Mouse (Mus musculus) myocyte (in vitro differentiated cells): ENCODE measurements around the gene Fam193a.

Experiments
- CEBPB ChIP-seq: IDR thresholded peaks from 2 replicates; pipeline ENCODE4 v1.6.1; 2011; ENCODE audit warnings: mild to moderate bottlenecking, moderate library complexity; ENCODE audit not compliant: poor library complexity, insufficient read depth, severe bottlenecking
- E2F4 ChIP-seq: IDR thresholded peaks from one replicate; pipeline ENCODE4 v1.6.1; 2011; ENCODE audit warnings: mild to moderate bottlenecking, control low read depth, moderate library complexity; ENCODE audit not compliant: insufficient read depth
- MAX ChIP-seq: IDR thresholded peaks from one replicate; pipeline ENCODE4 v1.6.1; 2011; ENCODE audit warnings: low read depth, mild to moderate bottlenecking, control low read depth
- MYOG ChIP-seq, 3 experiments: IDR thresholded peaks; one replicate each; pipeline ENCODE4 v1.6.1; 2011; ENCODE audit warnings: control low read depth in 2 of 3, low read depth in 2 of 3, mild to moderate bottlenecking in 2 of 3; ENCODE audit not compliant: insufficient read length in 2 of 3, control insufficient read depth in 1 of 3, insufficient read depth in 1 of 3
- POLR2A ChIP-seq: IDR thresholded peaks from one replicate; pipeline ENCODE4 v1.6.1; 2011; ENCODE audit warnings: low read depth, mild to moderate bottlenecking, control low read depth, moderate library complexity; ENCODE audit not compliant: insufficient read length
- POLR2AphosphoS2 ChIP-seq: IDR thresholded peaks from one replicate; pipeline ENCODE4 v1.6.1; 2011; ENCODE audit warnings: low read depth, control low read depth; ENCODE audit not compliant: insufficient read length
- SRF ChIP-seq: IDR thresholded peaks from one replicate; pipeline ENCODE4 v1.6.1; 2011; ENCODE audit warnings: low read depth; ENCODE audit not compliant: control insufficient read depth, insufficient read length
- USF1 ChIP-seq: IDR thresholded peaks from one replicate; pipeline ENCODE4 v1.6.1; 2011; ENCODE audit warnings: low read depth, mild to moderate bottlenecking, control low read depth, moderate library complexity

GRCm38 (mm10) chr5:34520458-34521209 lies 150.9 kb downstream of the Fam193a start:
- TF ChIP-seq CEBPB = no peak
- no peak for TF ChIP-seq MAX
- TF ChIP-seq E2F4 = no peak
- no peak for TF ChIP-seq USF1
- TF ChIP-seq POLR2AphosphoS2 = no peak
- TF ChIP-seq SRF = no peak
- TF ChIP-seq MYOG (IDR thresholded peaks at IDR 0.05; ENCODE audit: control insufficient read depth in 1 of 3, insufficient read depth in 1 of 3, insufficient read length in 2 of 3, low read depth in 2 of 3) = no peak
- no peak for TF ChIP-seq POLR2A
